16 mouse cellular contexts compared by ENCODE assay signal in the genomic region with DNA sequence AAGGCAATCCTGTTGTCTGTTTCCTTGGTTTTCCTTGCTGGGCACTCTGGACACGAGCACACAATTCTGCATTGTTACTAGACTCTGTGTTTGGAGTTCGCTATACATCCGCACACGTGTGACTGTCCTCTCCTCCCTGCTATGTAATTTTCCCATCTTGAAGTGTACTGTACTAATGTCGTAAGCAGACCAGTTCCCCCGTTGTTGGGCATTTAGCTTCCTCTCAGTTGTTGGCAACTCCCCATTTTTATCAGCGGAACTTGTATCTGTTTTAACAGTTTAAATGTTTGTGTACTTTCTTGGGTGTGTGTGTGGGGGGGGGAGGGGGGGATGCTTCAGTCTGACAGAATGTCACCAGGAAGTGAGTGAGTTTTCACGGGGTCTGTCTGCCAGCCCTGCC. TPM values are rescaled to one million over a fixed set of nuclear protein-coding genes. Genes with fewer than 3 reads are reported as not detected.
DNase-seq lines count a peak whose midpoint lies in the region; ATAC-seq and TF ChIP-seq lines count a peak whose summit lies in the region.
"Had no signal": no experiment of that assay in that cellular context is flagged by ENCODE, and none has a peak within 500 bp of the region (broad histone marks: within the 10 kb centered on the region; RNA-seq: fewer than 3 reads in every experiment).

No protein-coding gene starts in this region.

- no peak overlapping the region for H3K4me3 ChIP-seq in intestine, embryonic 15.5 days (replicated peaks)
- no peak overlapping the region for H3K4me3 ChIP-seq in intestine, embryonic 16.5 days (ENCODE audit: low read length)
- peak overlapping the region; percentile 27; the same call in 1 of the 2 replicates for H3K4me3 ChIP-seq in G1E (ENCODE audit: low read depth, low read length)
- H3K4me3 ChIP-seq in cerebellum, adult 2 months (replicated peaks; ENCODE audit: insufficient read depth, low read depth, low read length), result no peak overlapping the region
- H3K4me3 ChIP-seq: limb, embryonic 13.5 days; midbrain, embryonic 12.5 days; neural tube, embryonic 12.5 days had no signal

- 34% methylated on average over 8 of the region's 8 CpGs for WGBS in intestine, embryonic 15.5 days
- WGBS in intestine, embryonic 16.5 days, result 34% methylated on average over 8 of the region's 8 CpGs
- 76% methylated on average over 8 of the region's 8 CpGs for WGBS in cerebellum, adult 2 months

- no peak overlapping the region for H3K9ac ChIP-seq in intestine, embryonic 15.5 days
- no peak overlapping the region for H3K9ac ChIP-seq in intestine, embryonic 16.5 days (ENCODE audit: low read depth, low read length)
- H3K9ac ChIP-seq: hindbrain, embryonic 14.5 days; limb, embryonic 13.5 days; midbrain, embryonic 12.5 days; neural tube, embryonic 12.5 days had no signal

- no peak overlapping the region for H3K27ac ChIP-seq in intestine, embryonic 15.5 days
- H3K27ac ChIP-seq in intestine, embryonic 16.5 days (ENCODE audit: low read length), result no peak overlapping the region; the same call in 1 of the 2 replicates
- no peak overlapping the region for H3K27ac ChIP-seq in cerebellum, adult 2 months (ENCODE audit: insufficient read depth, low read length)
- H3K27ac ChIP-seq: hindbrain, embryonic 14.5 days; limb, embryonic 13.5 days; midbrain, embryonic 12.5 days; neural tube, embryonic 12.5 days had no signal

- H3K4me2 ChIP-seq in intestine, embryonic 15.5 days (replicated peaks), result 0 out of 2 replicates have a peak overlapping the region, but pooled peaks have one; percentile 1
- H3K4me2 ChIP-seq in intestine, embryonic 16.5 days (ENCODE audit: low read depth, low read length), result no peak overlapping the region
- H3K4me2 ChIP-seq: neural tube, embryonic 12.5 days had no signal

- no peak for TF ChIP-seq CTCF in G1E (IDR thresholded peaks at IDR 0.05; ENCODE audit: low read depth, low read length)
- TF ChIP-seq CTCF in cerebellum, adult 2 months (IDR thresholded peaks at IDR 0.05; ENCODE audit: borderline replicate concordance, insufficient read depth, low read depth, low read length), result no peak

- H3K9me3 ChIP-seq in intestine, embryonic 15.5 days, result no peaks in the 10 kb centered on the region
- H3K9me3 ChIP-seq in intestine, embryonic 16.5 days (ENCODE audit: control insufficient read depth, low read length), result no peaks in the 10 kb centered on the region
- no peaks in the 10 kb centered on the region for H3K9me3 ChIP-seq in G1E (replicated peaks)
- H3K9me3 ChIP-seq: limb, embryonic 13.5 days; midbrain, embryonic 12.5 days; neural tube, embryonic 12.5 days had no signal

- H3K27me3 ChIP-seq in intestine, embryonic 15.5 days (replicated peaks), result no peaks in the 10 kb centered on the region
- H3K27me3 ChIP-seq in intestine, embryonic 16.5 days (replicated peaks; ENCODE audit: control insufficient read depth, insufficient read depth, low read length), result no peaks in the 10 kb centered on the region
- no peaks in the 10 kb centered on the region for H3K27me3 ChIP-seq in G1E (ENCODE audit: insufficient read depth, low read length)
- H3K27me3 ChIP-seq in cerebellum, adult 2 months (ENCODE audit: control insufficient read depth, insufficient read depth, low read length), result no peaks in the 10 kb centered on the region
- H3K27me3 ChIP-seq: limb, embryonic 13.5 days; midbrain, embryonic 12.5 days; neural tube, embryonic 12.5 days had no signal

- DNase-seq in G1E (ENCODE audit: low spot score) (peak; percentile 28), liver (peak; percentile 19)
- DNase-seq in cerebellum, postnatal 14 days, result no peak
- no peak for DNase-seq in embryo, embryonic 11 days
- no peak for DNase-seq in cerebellum, adult 2 months
- DNase-seq: adrenal gland, adult 2 months; gastrocnemius, postnatal 36 days; kidney, postnatal 10 days; thymus, adult 18-20 months had no signal

- ATAC-seq in intestine, embryonic 15.5 days, result no peak
- ATAC-seq in intestine, embryonic 16.5 days, result no peak
- ATAC-seq in G1E (ENCODE audit: extremely low read depth, insufficient number of reproducible peaks, low FRiP score, poor library complexity, severe bottlenecking), result no peak
- peak; percentile 32 for ATAC-seq in megakaryocyte progenitor cell, adult 5-6 weeks (replicated peaks; ENCODE audit: poor library complexity)

- no peaks in the 10 kb centered on the region for H3K36me3 ChIP-seq in intestine, embryonic 15.5 days
- no peaks in the 10 kb centered on the region for H3K36me3 ChIP-seq in intestine, embryonic 16.5 days (ENCODE audit: control insufficient read depth, insufficient read depth, low read length)
- H3K36me3 ChIP-seq in G1E (replicated peaks), result peaks cover 61% of the 10 kb centered on the region
- H3K36me3 ChIP-seq: midbrain, embryonic 12.5 days; neural tube, embryonic 12.5 days had no signal

- H3K4me1 ChIP-seq in intestine, embryonic 15.5 days (replicated peaks), result peaks cover 59% of the 10 kb centered on the region
- H3K4me1 ChIP-seq in intestine, embryonic 16.5 days (ENCODE audit: control insufficient read depth, insufficient read depth, low read length), result peaks cover 61% of the 10 kb centered on the region
- H3K4me1 ChIP-seq in G1E (ENCODE audit: insufficient read depth, low read depth, low read length), result peaks cover 72% of the 10 kb centered on the region
- peaks cover 12% of the 10 kb centered on the region for H3K4me1 ChIP-seq in cerebellum, adult 2 months (ENCODE audit: control insufficient read depth, insufficient read depth, low read length)

- TF ChIP-seq POLR2A in cerebellum, adult 2 months (IDR thresholded peaks at IDR 0.05; ENCODE audit: borderline replicate concordance, insufficient read depth, low read length), result no peak

RNA-seq across cellular contexts. Expression of a gene that starts 5.8 kb away (rescaled TPM):
- 25.4 and 29.2 TPM in 2 replicates for polyA plus RNA-seq in intestine, embryonic 15.5 days (2015; fragmentation: Nextera tagmentation; extraction: Ambion mirVana)
- polyA plus RNA-seq in intestine, embryonic 16.5 days (2015; fragmentation: Nextera tagmentation; extraction: Ambion mirVana), result 16.7 and 16.8 TPM in 2 replicates
- total RNA-seq in G1E (2014; fragmentation: Nextera tagmentation) (78.4 and 88.8 TPM in 2 replicates), G1E (2017) (5.7 and 5.8 TPM in 2 replicates)
- 63.4 and 65.3 TPM in 2 replicates for polyA plus RNA-seq in G1E (2012)
- total RNA-seq in megakaryocyte progenitor cell, adult 5-6 weeks (2015), result 36.5 and 37.5 TPM in 2 replicates
- total RNA-seq in megakaryocyte progenitor cell, adult 5-6 weeks (2017), result 9.5 TPM in 2 replicates
- polyA plus RNA-seq in cerebellum, adult 2 months (2012; rRNA removed), result 64.7 and 64.9 TPM in 2 replicates

Comparison
In these comparisons a context has a peak if more than half of its experiments do, and no peak if none do; other contexts are left out.
1. DNase-seq: peak in G1E (single experiment) and liver (single experiment); none in cerebellum, postnatal 14 days (0 of 2), embryo, embryonic 11 days (single experiment) and cerebellum, adult 2 months (0 of 2).